In the genomic region with DNA sequence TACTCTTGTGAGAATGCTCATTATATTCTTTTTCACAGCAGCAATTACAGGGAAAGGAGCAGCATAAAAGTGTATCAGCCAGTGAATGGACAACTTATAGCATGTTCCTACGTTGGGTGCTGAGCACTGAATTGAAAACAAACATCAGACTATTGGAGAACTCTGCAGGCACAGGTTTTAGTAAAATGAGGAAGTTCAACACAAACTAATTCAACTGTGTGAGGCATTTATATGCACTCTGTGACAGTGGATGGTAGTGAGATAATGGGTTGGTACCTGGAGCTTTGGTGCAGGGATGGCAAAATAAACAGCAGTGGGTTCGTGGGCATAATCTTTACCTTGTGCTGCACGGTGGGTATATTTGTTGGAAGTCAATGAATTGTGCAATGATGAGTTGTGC, we compare ENCODE assay signal across 29 mouse cellular contexts.
"Had no signal": no experiment of that assay in that cellular context is flagged by ENCODE, and none has a peak within 500 bp of the region (broad histone marks: within the 10 kb centered on the region; RNA-seq: fewer than 3 reads in every experiment).

No protein-coding gene starts in this region.

- H3K27ac ChIP-seq: gastrocnemius, adult 2 months; heart, adult 2 months; heart, embryonic 13.5 days; heart, embryonic 15.5 days; hindbrain, embryonic 10.5 days; hindbrain, embryonic 12.5 days; hindbrain, embryonic 14.5 days; intestine, embryonic 15.5 days; kidney, embryonic 15.5 days; kidney, postnatal 0 days; limb, embryonic 13.5 days; limb, embryonic 15.5 days; liver, embryonic 13.5 days; liver, embryonic 15.5 days had no signal

- H3K27me3 ChIP-seq: heart, embryonic 13.5 days; heart, embryonic 15.5 days; hindbrain, embryonic 12.5 days; intestine, embryonic 15.5 days; kidney, embryonic 15.5 days; limb, embryonic 13.5 days; limb, embryonic 15.5 days; liver, embryonic 13.5 days; liver, embryonic 15.5 days had no signal

- ATAC-seq: hindbrain, embryonic 16.5 days; inflammation-experienced regulatory T-cells, adult 6 months; intestine, embryonic 15.5 days; intestine, postnatal 0 days had no signal

- H3K4me1 ChIP-seq: heart, embryonic 13.5 days; heart, embryonic 15.5 days; hindbrain, embryonic 10.5 days; hindbrain, embryonic 12.5 days; intestine, embryonic 15.5 days; kidney, embryonic 15.5 days; limb, embryonic 13.5 days; limb, embryonic 15.5 days; liver, embryonic 13.5 days; liver, embryonic 15.5 days had no signal

- H3K36me3 ChIP-seq: heart, embryonic 13.5 days; heart, embryonic 15.5 days; hindbrain, embryonic 10.5 days; hindbrain, embryonic 12.5 days; intestine, embryonic 15.5 days; kidney, embryonic 15.5 days; limb, embryonic 13.5 days; limb, embryonic 15.5 days; liver, embryonic 13.5 days; liver, embryonic 15.5 days had no signal

- H3K9me3 ChIP-seq: heart, embryonic 15.5 days; hindbrain, embryonic 12.5 days; intestine, embryonic 15.5 days; kidney, embryonic 15.5 days; limb, embryonic 13.5 days; limb, embryonic 15.5 days; liver, embryonic 13.5 days; liver, embryonic 15.5 days had no signal

- DNase-seq: gastrocnemius, adult 2 months; gastrocnemius, postnatal 10 days; gastrocnemius, postnatal 25 days; heart, adult 11 months; heart, adult 2 months; heart, postnatal 14 days; heart, postnatal 36 days; kidney, adult 2 months; kidney, adult 9 months; kidney, postnatal 14 days; kidney, postnatal 36 days; layer of hippocampus, adult 9-11 months; layer of hippocampus, postnatal 36 days; left cerebral cortex, postnatal 4 days; liver, embryonic 13.5 days had no signal

- H3K4me3 ChIP-seq: gastrocnemius, adult 2 months; heart, adult 2 months; heart, embryonic 13.5 days; heart, embryonic 15.5 days; hindbrain, embryonic 10.5 days; hindbrain, embryonic 12.5 days; intestine, embryonic 15.5 days; kidney, embryonic 15.5 days; limb, embryonic 13.5 days; limb, embryonic 15.5 days; liver, embryonic 13.5 days; liver, embryonic 15.5 days had no signal

- H3K9ac ChIP-seq: heart, embryonic 13.5 days; heart, embryonic 15.5 days; hindbrain, embryonic 12.5 days; hindbrain, embryonic 14.5 days; intestine, embryonic 15.5 days; kidney, embryonic 15.5 days; limb, embryonic 13.5 days; limb, embryonic 15.5 days; liver, embryonic 13.5 days; liver, embryonic 15.5 days had no signal
